Mouse (Mus musculus): ENCODE data around the gene Pik3r5.

GRCm38 (mm10) chr11:68398891-68399547, 32.9 kb upstream of the Pik3r5 start:
- TF ChIP-seq EP300 (IDR thresholded peaks at IDR 0.05; ENCODE audit: low read depth) (no peak), CTCF (IDR thresholded peaks at IDR 0.05; ENCODE audit: low read depth) (no peak)

All from liver, postnatal 0 days (tissue).